Mouse (Mus musculus) layer of hippocampus, adult 18-20 months (tissue): ENCODE data around the gene Tal1. TPM values are rescaled to one million over a fixed set of nuclear protein-coding genes. Genes with fewer than 3 reads are reported as not detected.

ENCODE experiments used
- DNase-seq, 2 experiments: peaks; one replicate each; pipeline ENCODE4 v3.0.0; 2022; ENCODE audit warnings: low spot score in 2 of 2
- total RNA-seq, 2 experiments: library from RNA; stranded (reverse); gene quantifications; 2 replicates each; pipeline ENCODE4 v1.2.3; 2021

Tal1 gene
- total RNA-seq, 2 experiments from 2014 or later, result 0.84 to 1.3 TPM

GRCm38 (mm10) chr4:115101682-115102081, 45.5 kb downstream of the Tal1 start:
- DNase-seq, result peak; percentile 27 to 81

- peak; percentile 10 to 39 for DNase-seq
These were observed 47.3 kb downstream of the Tal1 start for GRCm38 (mm10) chr4:115103510-115103909.

GRCm38 (mm10) chr4:115111167-115111566, 54.9 kb downstream of the Tal1 start:
- no peak for DNase-seq

GRCm38 (mm10) chr4:115113266-115113665, 57.0 kb downstream of the Tal1 start:
- no peak for DNase-seq

GRCm38 (mm10) chr4:115119642-115120041, 63.4 kb downstream of the Tal1 start:
- no peak for DNase-seq

GRCm38 (mm10) chr4:115121162-115121561, 64.9 kb downstream of the Tal1 start:
- no peak for DNase-seq

Other genes starting within 250 kb of the Tal1 start
- not detected for gene Gm12830, start 234.7 kb upstream of the Tal1 start, total RNA-seq
- gene Foxd2, start 147.6 kb upstream of the Tal1 start, total RNA-seq, result under 1 TPM; 0.20 to 0.27 TPM
- not detected for gene Foxe3, start 130.4 kb upstream of the Tal1 start, total RNA-seq
- gene Cmpk1, start 69.2 kb upstream of the Tal1 start, total RNA-seq, result 10 to 100 TPM; 64.1 to 68.5 TPM
- gene Stil, start 56.3 kb upstream of the Tal1 start, total RNA-seq, result under 1 TPM; 0.15 to 0.20 TPM
- under 1 TPM; 0.41 to 0.67 TPM for gene Pdzk1ip1, start 32.3 kb downstream of the Tal1 start, total RNA-seq
- 1 to 10 TPM; 6.7 to 7.5 TPM for gene Cyp4x1, start 77.9 kb downstream of the Tal1 start, total RNA-seq
- not detected for gene Cyp4a29, start 185.7 kb downstream of the Tal1 start, total RNA-seq
- gene Cyp4a12a, start 242.6 kb downstream of the Tal1 start, total RNA-seq, result not detected